Mouse (Mus musculus) CH12.LX (cell line): Measurements from ENCODE around the gene Rps18. TPM values are rescaled to one million over a fixed set of nuclear protein-coding genes. Genes with fewer than 3 reads are reported as not detected.

Experiments
- DNase-seq: peaks from one replicate; pipeline ENCODE4 v3.0.0-alpha.2; 2013; ENCODE audit errors: extremely low read depth
- H3K27ac ChIP-seq: 2 replicates; pipeline ENCODE4 v1.5.1; 2012; ENCODE audit warnings: low read depth, mild to moderate bottlenecking, control low read depth, moderate library complexity; ENCODE audit not compliant: insufficient read depth
- H3K27me3 ChIP-seq: replicated peaks from 2 replicates; pipeline ENCODE3; 2012; ENCODE audit warnings: inconsistent platforms
- H3K36me3 ChIP-seq, 2 experiments: replicated peaks in 1 of 2; 2 replicates each; pipeline versions ENCODE3 to v1.6.1; 2012; ENCODE audit warnings: inconsistent platforms in 1 of 2, low read length in 1 of 2, mild to moderate bottlenecking in 1 of 2, mixed read lengths in 1 of 2, moderate library complexity in 1 of 2; ENCODE audit not compliant: control insufficient read depth in 1 of 2, insufficient read depth in 1 of 2
- H3K4me1 ChIP-seq, 2 experiments: 2 replicates each; pipeline ENCODE4 v1.6.1; 2012; ENCODE audit warnings: inconsistent platforms in 1 of 2, moderate library complexity in 1 of 2; ENCODE audit not compliant: insufficient read depth in 2 of 2, control insufficient read depth in 1 of 2
- H3K4me2 ChIP-seq: 2 replicates; pipeline ENCODE4 v1.6.1; 2012; ENCODE audit warnings: low read depth, mild to moderate bottlenecking, control low read depth; ENCODE audit not compliant: poor library complexity, insufficient read depth, severe bottlenecking
- H3K4me3 ChIP-seq, 3 experiments: fragments of 150-350 bp in 1 of 3; sonication (generic) in 1 of 3; replicated peaks in 1 of 3; 2 replicates each; pipeline versions ENCODE3 to v1.5.1; 2011 to 2012; ENCODE audit warnings: low read depth in 2 of 3, low read length in 2 of 3, mild to moderate bottlenecking in 2 of 3, moderate library complexity in 2 of 3, control low read depth in 1 of 3, improper control_type of control experiment in 1 of 3, inconsistent platforms in 1 of 3, mixed read lengths in 1 of 3; ENCODE audit not compliant: poor library complexity in 1 of 3
- H3K79me2 ChIP-seq: replicated peaks from 2 replicates; pipeline ENCODE4 v1.6.1; 2012; ENCODE audit warnings: mild to moderate bottlenecking, moderate library complexity; ENCODE audit not compliant: control insufficient read depth, poor library complexity, insufficient read depth, severe bottlenecking; ENCODE audit errors: extremely low read depth
- H3K9ac ChIP-seq: 2 replicates; pipeline ENCODE4 v1.6.1; 2012; ENCODE audit warnings: low read depth, mild to moderate bottlenecking, control low read depth, moderate library complexity; ENCODE audit not compliant: insufficient read depth
- H3K9me3 ChIP-seq: replicated peaks from 2 replicates; pipeline ENCODE3; 2012; ENCODE audit warnings: low read length, inconsistent platforms, mixed read lengths
- CHD1 ChIP-seq: IDR thresholded peaks from 2 replicates; pipeline ENCODE4 v1.6.1; 2012; ENCODE audit warnings: low read depth, low read length, improper control_type of control experiment, inconsistent platforms
- CHD2 ChIP-seq: IDR thresholded peaks from 2 replicates; pipeline ENCODE4 v1.6.1; 2011; ENCODE audit warnings: low read length, improper control_type of control experiment
- ETS1 ChIP-seq: conservative IDR thresholded peaks from 2 replicates; pipeline ENCODE4 v1.6.1; 2012; ENCODE audit warnings: low read depth, mild to moderate bottlenecking, inconsistent platforms, low read length, improper control_type of control experiment, moderate library complexity
- HCFC1 ChIP-seq: IDR thresholded peaks from 2 replicates; pipeline ENCODE4 v1.6.1; 2012; ENCODE audit warnings: low read depth, mild to moderate bottlenecking, inconsistent platforms, low read length, improper control_type of control experiment
- IRF4 ChIP-seq: IDR thresholded peaks from 2 replicates; pipeline ENCODE4 v1.6.1; 2014; ENCODE audit warnings: low read depth, mild to moderate bottlenecking, inconsistent platforms, low read length, improper control_type of control experiment
- JUN ChIP-seq: IDR thresholded peaks from 2 replicates; pipeline ENCODE4 v1.6.1; 2011; ENCODE audit warnings: low read depth, mild to moderate bottlenecking, low read length, improper control_type of control experiment, moderate library complexity; ENCODE audit not compliant: insufficient read depth
- JUND ChIP-seq: conservative IDR thresholded peaks from 2 replicates; pipeline ENCODE4 v1.6.1; 2011; ENCODE audit warnings: low read depth, low read length, improper control_type of control experiment
- MAX ChIP-seq: IDR thresholded peaks from 2 replicates; pipeline ENCODE4 v1.6.1; 2011; ENCODE audit warnings: low read length, improper control_type of control experiment
- MEF2A ChIP-seq: IDR thresholded peaks from 2 replicates; pipeline ENCODE4 v1.6.1; 2014; ENCODE audit warnings: low read depth, mild to moderate bottlenecking, inconsistent platforms, low read length, improper control_type of control experiment, borderline replicate concordance
- NRF1 ChIP-seq: IDR thresholded peaks from 2 replicates; pipeline ENCODE4 v1.6.1; 2014; ENCODE audit warnings: low read depth, mild to moderate bottlenecking, inconsistent platforms, low read length, improper control_type of control experiment, moderate library complexity
- POLR2AphosphoS2 ChIP-seq: IDR thresholded peaks from 2 replicates; pipeline ENCODE4 v1.6.1; 2011; ENCODE audit warnings: low read depth, low read length, improper control_type of control experiment
- RAD21 ChIP-seq: IDR thresholded peaks from 2 replicates; pipeline ENCODE4 v1.6.1; 2011; ENCODE audit warnings: low read depth, mild to moderate bottlenecking, low read length, improper control_type of control experiment, moderate library complexity
- SIN3A ChIP-seq: IDR thresholded peaks from 2 replicates; pipeline ENCODE4 v1.6.1; 2012; ENCODE audit warnings: low read length, improper control_type of control experiment, inconsistent platforms
- TCF12 ChIP-seq: IDR thresholded peaks from 2 replicates; pipeline ENCODE4 v1.6.1; 2014; ENCODE audit warnings: low read depth, mild to moderate bottlenecking, inconsistent platforms, low read length, improper control_type of control experiment
- USF1 ChIP-seq: IDR thresholded peaks from 2 replicates; pipeline ENCODE4 v1.6.1; 2014; ENCODE audit warnings: low read depth, mild to moderate bottlenecking, inconsistent platforms, low read length, improper control_type of control experiment
- ZC3H11A ChIP-seq: IDR thresholded peaks from 2 replicates; pipeline ENCODE4 v1.6.1; 2012; ENCODE audit warnings: low read depth, mild to moderate bottlenecking, inconsistent platforms, low read length, improper control_type of control experiment
- ZMIZ1 ChIP-seq: IDR thresholded peaks from 2 replicates; pipeline ENCODE4 v1.6.1; 2012; ENCODE audit warnings: low read depth, mild to moderate bottlenecking, inconsistent platforms, low read length, improper control_type of control experiment
- ZNF384 ChIP-seq: IDR thresholded peaks from 2 replicates; pipeline ENCODE4 v1.6.1; 2012; ENCODE audit warnings: low read depth, low read length, improper control_type of control experiment, inconsistent platforms
- dilution Hi-C: fragments of 300-500 bp; cut with MboI; formaldehyde crosslinking; loops from 2 replicates; pipeline ENCODE4 v1.14.3; 2020; ENCODE audit warnings: low sequenced_read_pairs; ENCODE audit not compliant: extremely low pct_unique_long_range_greater_than_20kb, extremely low pct_ligation_motif_present
- in situ Hi-C: fragments of 300-500 bp; cut with MboI; formaldehyde crosslinking; loops from 3 replicates; pipeline ENCODE4 v1.14.3; 2019; ENCODE audit warnings: low sequenced_read_pairs, low pct_ligation_motif_present, low pct_unique_long_range_greater_than_20kb, mixed read lengths
- polyA plus RNA-seq: library from polyadenylated mRNA; unstranded; fragments of >175 nt; gene quantifications from 2 replicates; pipeline ENCODE4 v1.2.1, GENCODE M21; 2012; ENCODE audit warnings: low read depth; ENCODE audit not compliant: insufficient read length
- total RNA-seq, 2 experiments: library from RNA; depleted of rRNA; stranded (reverse); fragments of 300-350 nt in 1 of 2; fragments of >200 nt in 1 of 2; gene quantifications; 2 replicates each; pipeline ENCODE4 v1.2.3; 2012 to 2014

Gene Rps18
- total and polyA plus RNA-seq, 3 experiments = 246 to 991 (median 302) TPM

GRCm38 (mm10) chr17:33913264-33913663 is 42.5 kb downstream of the Rps18 start:
- dilution Hi-C loops (no loop called here), in situ Hi-C loops (no loop called here)
- Histone ChIP-seq H3K27ac (no peak overlapping the region), H3K79me2 (peaks cover 12% of the 10 kb centered on the region; the same call in 1 of the 2 replicates), H3K9ac (no peak overlapping the region), H3K4me2 (no peak overlapping the region), H3K4me1 (peaks cover 20 to 48% of the 10 kb centered on the region in 2 experiments), H3K9me3 (peaks cover 6% of the 10 kb centered on the region), H3K36me3 (peaks cover 49 to 58% of the 10 kb centered on the region in 2 experiments), H3K27me3 (no peaks in the 10 kb centered on the region), H3K4me3 (no peak overlapping the region)
- TF ChIP-seq POLR2AphosphoS2 = no peak
- TF ChIP-seq JUND = no peak
- no peak for DNase-seq

- no peak overlapping the region for H3K4me3 ChIP-seq
- DNase-seq = no peak
- H3K9me3 ChIP-seq = peaks cover 2% of the 10 kb centered on the region
- H3K9ac ChIP-seq = no peak overlapping the region
- H3K27ac ChIP-seq = no peak overlapping the region
- peaks cover 12% of the 10 kb centered on the region; the same call in 1 of the 2 replicates for H3K79me2 ChIP-seq
- no peak overlapping the region for H3K4me2 ChIP-seq
- no peaks in the 10 kb centered on the region for H3K27me3 ChIP-seq
- dilution Hi-C loops = no loop called here
- in situ Hi-C loops = no loop called here
- peaks cover 42 to 45% of the 10 kb centered on the region in 2 experiments for H3K36me3 ChIP-seq
- H3K4me1 ChIP-seq = peaks cover 7 to 40% of the 10 kb centered on the region in 2 experiments
- no peak for TF ChIP-seq ZC3H11A
- TF ChIP-seq ETS1 = no peak
- TF ChIP-seq CHD1 = no peak
- no peak for TF ChIP-seq CHD2
- no peak for TF ChIP-seq ZMIZ1
- no peak for TF ChIP-seq SIN3A
- no peak for TF ChIP-seq NRF1
- TF ChIP-seq IRF4 = no peak
- no peak for TF ChIP-seq MAX
Measured at GRCm38 (mm10) chr17:33911813-33912414, 43.9 kb downstream of the Rps18 start.

GRCm38 (mm10) chr17:33911052-33911812 is 44.6 kb downstream of the Rps18 start:
- H3K36me3 ChIP-seq = peaks cover 40 to 42% of the 10 kb centered on the region in 2 experiments
- H3K4me3 ChIP-seq = no peak overlapping the region
- no peak overlapping the region for H3K4me2 ChIP-seq
- dilution Hi-C loops (no loop called here), in situ Hi-C loops (no loop called here)
- no peak overlapping the region for H3K27ac ChIP-seq
- peaks cover 12% of the 10 kb centered on the region; the same call in 1 of the 2 replicates for H3K79me2 ChIP-seq
- no peak overlapping the region for H3K9ac ChIP-seq
- no peak for DNase-seq
- H3K4me1 ChIP-seq = peaks cover 5 to 37% of the 10 kb centered on the region in 2 experiments; a peak in 3 of 4 replicates
- H3K27me3 ChIP-seq = no peaks in the 10 kb centered on the region
- TF ChIP-seq HCFC1 = no peak
- TF ChIP-seq RAD21 = no peak
- no peak for TF ChIP-seq TCF12
- TF ChIP-seq USF1 = no peak
- TF ChIP-seq MEF2A = no peak
- no peak; the same call in 1 of the 2 replicates for TF ChIP-seq ZNF384
- no peak for TF ChIP-seq JUN
- no peak for TF ChIP-seq ZC3H11A
- no peaks in the 10 kb centered on the region for H3K9me3 ChIP-seq
